ENCODE assay signal across 7 mouse cellular contexts in genomic region chr12:79172019-79172941, GRCm38 (mm10). TPM values are rescaled to one million over a fixed set of nuclear protein-coding genes. Genes with fewer than 3 reads are reported as not detected.
A peak's percentile ranks its signal among the peaks of the same experiment; 100 is the strongest.
DNase-seq lines count a peak whose midpoint lies in the region; ATAC-seq and TF ChIP-seq lines count a peak whose summit lies in the region.

TSS of gene Vti1b (minus strand) at chr12:79172667.

- intact Hi-C loops in left cerebral cortex, postnatal 4 days (cut with DNase I) = no loop called here

- peak; percentile 80; the same call in 1 of the 2 replicates for TF ChIP-seq POLR2A in small intestine, adult 2 months (IDR thresholded peaks at IDR 0.05; ENCODE audit: low read depth, low read length)

- peak within 1 kb of the TSS; percentile 91 for H3K27ac ChIP-seq in intestine, postnatal 0 days (ENCODE audit: low read depth, low read length)
- H3K27ac ChIP-seq in midbrain, embryonic 12.5 days (replicated peaks) = peak within 1 kb of the TSS; percentile 94
- peak within 1 kb of the TSS; percentile 95 for H3K27ac ChIP-seq in small intestine, adult 2 months (ENCODE audit: insufficient read depth, low read depth, low read length)

- peak within 1 kb of the TSS; percentile 98 for H3K4me3 ChIP-seq in intestine, postnatal 0 days (ENCODE audit: low read depth, low read length)
- H3K4me3 ChIP-seq in midbrain, embryonic 12.5 days = peak within 1 kb of the TSS; percentile 96
- H3K4me3 ChIP-seq in small intestine, adult 2 months (ENCODE audit: low read depth, low read length) = peak within 1 kb of the TSS; percentile 90

- peak within 1 kb of the TSS; percentile 68 for H3K4me2 ChIP-seq in intestine, postnatal 0 days (replicated peaks; ENCODE audit: low read depth)
- peak within 1 kb of the TSS; percentile 67 for H3K4me2 ChIP-seq in midbrain, embryonic 12.5 days (replicated peaks)

- DNase-seq in adrenal gland, adult 8-10 months = peak; percentile 90
- peak; percentile 92 for DNase-seq in embryo, embryonic 9.5 days (ENCODE audit: extremely low spot score)
- no peak for DNase-seq in gonadal fat pad, adult 2 months (ENCODE audit: low read depth)
- DNase-seq in left cerebral cortex, postnatal 4 days = peak; percentile 87

- H3K4me1 ChIP-seq in intestine, postnatal 0 days (replicated peaks; ENCODE audit: control insufficient read depth, insufficient read depth, low read length) = no peaks in the 10 kb centered on the region; the same call in 1 of the 2 replicates
- peaks cover 10% of the 10 kb centered on the region for H3K4me1 ChIP-seq in midbrain, embryonic 12.5 days
- peaks cover 2% of the 10 kb centered on the region for H3K4me1 ChIP-seq in small intestine, adult 2 months (ENCODE audit: control insufficient read depth, insufficient read depth, insufficient read length, low read length)

- under 1% methylated on average over 72 of the region's 73 CpGs for WGBS in intestine, postnatal 0 days
- under 1% methylated on average over 72 of the region's 73 CpGs for WGBS in midbrain, embryonic 12.5 days
- WGBS in small intestine, adult 2 months = under 1% methylated on average over 71 of the region's 73 CpGs

- no peaks in the 10 kb centered on the region for H3K27me3 ChIP-seq in intestine, postnatal 0 days (replicated peaks; ENCODE audit: control insufficient read depth, insufficient read depth, low read length)
- no peaks in the 10 kb centered on the region for H3K27me3 ChIP-seq in midbrain, embryonic 12.5 days
- no peaks in the 10 kb centered on the region for H3K27me3 ChIP-seq in small intestine, adult 2 months (ENCODE audit: control insufficient read depth, insufficient read depth, low read length)

- ATAC-seq in intestine, postnatal 0 days = peak; percentile 96
- peak; percentile 98 for ATAC-seq in midbrain, embryonic 12.5 days (ENCODE audit: low FRiP score, low read depth)

- H3K36me3 ChIP-seq in intestine, postnatal 0 days (ENCODE audit: control insufficient read depth, insufficient read depth) = 0 out of 2 replicates have a peak, but pooled peaks cover 9% of the 10 kb centered on the region
- H3K36me3 ChIP-seq in midbrain, embryonic 12.5 days = peaks cover 23% of the 10 kb centered on the region
- H3K36me3 ChIP-seq in small intestine, adult 2 months (ENCODE audit: control insufficient read depth, insufficient read depth, low read length) = peaks cover 5% of the 10 kb centered on the region

- peak; percentile 83 for TF ChIP-seq CTCF in intestine, postnatal 0 days (IDR thresholded peaks at IDR 0.05; ENCODE audit: low read depth)
- TF ChIP-seq CTCF in small intestine, adult 2 months (IDR thresholded peaks at IDR 0.05; ENCODE audit: extremely low read depth, insufficient read length, insufficient replicate concordance, low read depth, low read length) = peak; percentile 39; the same call in 1 of the 2 replicates

- peak within 1 kb of the TSS; percentile 89 for H3K9ac ChIP-seq in intestine, postnatal 0 days (ENCODE audit: low read depth, low read length)
- peak within 1 kb of the TSS; percentile 83 for H3K9ac ChIP-seq in midbrain, embryonic 12.5 days (replicated peaks)

- no peaks in the 10 kb centered on the region for H3K9me3 ChIP-seq in intestine, postnatal 0 days (ENCODE audit: control insufficient read depth)
- H3K9me3 ChIP-seq in midbrain, embryonic 12.5 days = no peaks in the 10 kb centered on the region

RNA-seq across cellular contexts. Expression of gene Vti1b, which starts in this region (rescaled TPM):
- 100 to 1,000 TPM; 120 to 135 (median 127) TPM for total RNA-seq in adrenal gland, adult 8-10 months (2022)
- 36.8 and 46.8 TPM in 2 replicates for polyA plus RNA-seq in gonadal fat pad, adult 2 months (2012; rRNA removed)
- polyA plus RNA-seq in intestine, postnatal 0 days (2015; fragmentation: Nextera tagmentation; extraction: Ambion mirVana) = 142 and 144 TPM in 2 replicates
- total RNA-seq in left cerebral cortex, postnatal 4 days (2021) = 100 to 1,000 TPM; 153 to 159 TPM
- polyA plus RNA-seq in midbrain, embryonic 12.5 days (2016; fragmentation: Nextera tagmentation; extraction: Ambion mirVana) = 113 and 115 TPM in 2 replicates
- 23.4 and 56.8 TPM in 2 replicates for polyA plus RNA-seq in small intestine, adult 2 months (2012; rRNA removed)
